Mouse (Mus musculus): Measurements from ENCODE around the gene Gm49318. TPM values are rescaled to one million over a fixed set of nuclear protein-coding genes. Genes with fewer than 3 reads are reported as not detected.
A peak's percentile ranks its signal among the peaks of the same experiment; 100 is the strongest.

Gene Gm49318
- total RNA-seq, 2 experiments from 2014 or later, result not detected

GRCm38 (mm10) chr9:22049721-22050270, 21.3 kb downstream of the Gm49318 start:
- no peak for DNase-seq
- intact Hi-C loops (cut with DNase I), result no loop called here
- Histone ChIP-seq H3K4me3 (no peak overlapping the region), H3K27ac (no peak overlapping the region)
- TF ChIP-seq CTCF (IDR thresholded peaks at IDR 0.05), result no peak

- no peak for DNase-seq
- no peak for TF ChIP-seq CTCF (IDR thresholded peaks at IDR 0.05)
- H3K27ac ChIP-seq, result no peak overlapping the region
- intact Hi-C loops (cut with DNase I), result no loop called here
- no peak overlapping the region for H3K4me3 ChIP-seq
Measured at GRCm38 (mm10) chr9:22049315-22049714, 21.7 kb downstream of the Gm49318 start.

- DNase-seq, result no peak
- TF ChIP-seq CTCF (IDR thresholded peaks at IDR 0.05), result no peak
- intact Hi-C loops (cut with DNase I), result no loop called here
- no peak overlapping the region for H3K27ac ChIP-seq
- H3K4me3 ChIP-seq, result no peak overlapping the region
Measured at GRCm38 (mm10) chr9:22047329-22047728, 23.7 kb downstream of the Gm49318 start.

- intact Hi-C loops (cut with DNase I), result no loop called here
- no peak overlapping the region for H3K4me3 ChIP-seq
- DNase-seq, result no peak
- no peak for TF ChIP-seq CTCF (IDR thresholded peaks at IDR 0.05)
- H3K27ac ChIP-seq, result no peak overlapping the region
Measured at GRCm38 (mm10) chr9:22041832-22042231, 29.2 kb downstream of the Gm49318 start.

- no peak overlapping the region for H3K27ac ChIP-seq
- DNase-seq, result no peak
- intact Hi-C loops (cut with DNase I), result no loop called here
- no peak for TF ChIP-seq CTCF (IDR thresholded peaks at IDR 0.05)
- H3K4me3 ChIP-seq, result no peak overlapping the region
Measured at GRCm38 (mm10) chr9:22037826-22038225, 33.2 kb downstream of the Gm49318 start.

- DNase-seq, result no peak
- no peak for TF ChIP-seq CTCF (IDR thresholded peaks at IDR 0.05)
- H3K4me3 ChIP-seq, result no peak overlapping the region
- H3K27ac ChIP-seq, result no peak overlapping the region
- intact Hi-C loops (cut with DNase I), result no loop called here
Measured at GRCm38 (mm10) chr9:22035300-22036044, 35.6 kb downstream of the Gm49318 start.

- no peak overlapping the region for H3K27ac ChIP-seq
- no peak overlapping the region for H3K4me3 ChIP-seq
- no peak for TF ChIP-seq CTCF (IDR thresholded peaks at IDR 0.05)
- no peak for DNase-seq
- intact Hi-C loops (cut with DNase I), result no loop called here
Measured at GRCm38 (mm10) chr9:22030386-22030785, 40.7 kb downstream of the Gm49318 start.

GRCm38 (mm10) chr9:22028467-22028866, 42.6 kb downstream of the Gm49318 start:
- Histone ChIP-seq H3K27ac (no peak overlapping the region), H3K4me3 (no peak overlapping the region)
- no peak for DNase-seq
- TF ChIP-seq CTCF (IDR thresholded peaks at IDR 0.05), result no peak
- intact Hi-C loops (cut with DNase I), result no loop called here

- intact Hi-C loops (cut with DNase I), result no loop called here
- Histone ChIP-seq H3K4me3 (no peak overlapping the region), H3K27ac (no peak overlapping the region)
- TF ChIP-seq CTCF (IDR thresholded peaks at IDR 0.05), result no peak
- no peak for DNase-seq
Measured at GRCm38 (mm10) chr9:22024592-22024991, 46.5 kb downstream of the Gm49318 start.

- TF ChIP-seq CTCF (IDR thresholded peaks at IDR 0.05), result no peak
- no peak overlapping the region for H3K27ac ChIP-seq
- H3K4me3 ChIP-seq, result no peak overlapping the region
- intact Hi-C loops (cut with DNase I), result no loop called here
- DNase-seq, result no peak
Measured at GRCm38 (mm10) chr9:22017208-22017825, 53.7 kb downstream of the Gm49318 start.

GRCm38 (mm10) chr9:22016245-22016644, 54.8 kb downstream of the Gm49318 start:
- Histone ChIP-seq H3K4me3 (no peak overlapping the region), H3K27ac (no peak overlapping the region)
- no peak for DNase-seq
- intact Hi-C loops (cut with DNase I), result no loop called here
- no peak for TF ChIP-seq CTCF (IDR thresholded peaks at IDR 0.05)

- intact Hi-C loops (cut with DNase I), result no loop called here
- no peak for TF ChIP-seq CTCF (IDR thresholded peaks at IDR 0.05)
- DNase-seq, result no peak
- H3K27ac ChIP-seq, result no peak overlapping the region
- no peak overlapping the region for H3K4me3 ChIP-seq
Measured at GRCm38 (mm10) chr9:22012731-22013130, 58.3 kb downstream of the Gm49318 start.

GRCm38 (mm10) chr9:22011055-22011454, 60.0 kb downstream of the Gm49318 start:
- no peak for TF ChIP-seq CTCF (IDR thresholded peaks at IDR 0.05)
- intact Hi-C loops (cut with DNase I), result no loop called here
- no peak overlapping the region for H3K4me3 ChIP-seq
- no peak overlapping the region for H3K27ac ChIP-seq
- peak; percentile 10 for DNase-seq
